Mouse (Mus musculus) embryonic facial prominence, embryonic 11.5 days (tissue): ENCODE results near the gene Gm20388. TPM values are rescaled to one million over a fixed set of nuclear protein-coding genes. Genes with fewer than 3 reads are reported as not detected.

Source experiments
- ATAC-seq: fragments of 200-750 bp; cut with Nextera tagmentation; replicated peaks from 2 replicates; pipeline ENCODE4 v1.8.0; 2017; ENCODE audit warnings: low read depth; ENCODE audit not compliant: insufficient number of reproducible peaks, low FRiP score, low TSS enrichment
- DNase-seq: peaks from one replicate; pipeline ENCODE4 v3.0.0-alpha.2; 2015; ENCODE audit warnings: low spot score
- H3K27ac ChIP-seq: fragments of 300-500 bp; sonication (generic); replicated peaks from 2 replicates; pipeline ENCODE4 v1.5.1; 2014; ENCODE audit warnings: mild to moderate bottlenecking, low read depth, low read length, control low read depth
- H3K27me3 ChIP-seq: fragments of 300-500 bp; sonication (generic); 2 replicates; pipeline ENCODE4 v1.6.1; 2014; ENCODE audit warnings: mild to moderate bottlenecking, low read length, moderate library complexity, mixed read lengths; ENCODE audit not compliant: control insufficient read depth, insufficient read depth
- H3K36me3 ChIP-seq: fragments of 300-500 bp; sonication (generic); replicated peaks from 2 replicates; pipeline ENCODE4 v1.6.1; 2014; ENCODE audit warnings: low read depth, mild to moderate bottlenecking, low read length, moderate library complexity, mixed read lengths; ENCODE audit not compliant: control insufficient read depth, insufficient read depth
- H3K4me1 ChIP-seq: fragments of 300-500 bp; sonication (generic); 2 replicates; pipeline ENCODE4 v1.6.1; 2014; ENCODE audit warnings: low read length, mixed read lengths; ENCODE audit not compliant: control insufficient read depth, insufficient read depth
- H3K4me2 ChIP-seq: fragments of 300-500 bp; sonication (generic); 2 replicates; pipeline ENCODE4 v1.6.1; 2014; ENCODE audit warnings: low read depth, mild to moderate bottlenecking, control low read depth, low read length, moderate library complexity
- H3K4me3 ChIP-seq: fragments of 300-500 bp; sonication (generic); 2 replicates; pipeline ENCODE4 v1.5.1; 2014; ENCODE audit warnings: low read depth, low read length, control low read depth
- H3K9ac ChIP-seq: fragments of 300-500 bp; sonication (generic); replicated peaks from 2 replicates; pipeline ENCODE4 v1.6.1; 2014; ENCODE audit warnings: mild to moderate bottlenecking, control low read depth, low read length
- H3K9me3 ChIP-seq: fragments of 300-500 bp; sonication (generic); replicated peaks from 2 replicates; pipeline ENCODE4 v1.6.1; 2016; ENCODE audit warnings: mild to moderate bottlenecking, low read length, inconsistent platforms, mixed read lengths; ENCODE audit not compliant: control insufficient read depth
- WGBS: fragments of 180-500 bp; shearing (Covaris S2); extraction: QIAGEN DNeasy Blood & Tissue Kit; methylation state at CpG from one replicate; pipeline ENCODE4 v1.1.7; 2014; 5-methylcytosine and 5-hydroxymethylcytosine counted together
- polyA plus RNA-seq: library from polyadenylated mRNA; unstranded; fragments of >200 nt; fragmentation: Nextera tagmentation; extraction: Ambion mirVana; gene quantifications from 2 replicates; pipeline ENCODE4 v1.2.1, GENCODE M21; 2014

Gene Gm20388
- polyA plus RNA-seq, 1 experiment from 2014 or later: 3.1 TPM

GRCm38 (mm10) chr8:122777701-122778100 lies 2867.1 kb downstream of the Gm20388 start:
- Histone ChIP-seq H3K27ac (no peak overlapping the region), H3K4me1 (no peaks in the 10 kb centered on the region), H3K4me3 (no peak overlapping the region), H3K36me3 (no peaks in the 10 kb centered on the region; the same call in 1 of the 2 replicates), H3K9me3 (no peaks in the 10 kb centered on the region), H3K4me2 (no peak overlapping the region), H3K9ac (no peak overlapping the region), H3K27me3 (no peaks in the 10 kb centered on the region)
- ATAC-seq (no peak), DNase-seq (no peak)
- 93% methylated on average over 6 of the region's 6 CpGs for WGBS

GRCm38 (mm10) chr8:122778703-122779239 lies 2868.1 kb downstream of the Gm20388 start:
- no peak for ATAC-seq
- Histone ChIP-seq H3K27ac (no peak overlapping the region), H3K4me3 (no peak overlapping the region), H3K9me3 (no peaks in the 10 kb centered on the region), H3K27me3 (no peaks in the 10 kb centered on the region), H3K9ac (no peak overlapping the region), H3K4me1 (no peaks in the 10 kb centered on the region), H3K4me2 (no peak overlapping the region), H3K36me3 (no peaks in the 10 kb centered on the region; the same call in 1 of the 2 replicates)
- no peak for DNase-seq
- WGBS: 75% methylated on average over 3 of the region's 3 CpGs

- no peaks in the 10 kb centered on the region for H3K4me1 ChIP-seq
- WGBS: 79% methylated on average over 9 of the region's 9 CpGs
- no peaks in the 10 kb centered on the region; the same call in 1 of the 2 replicates for H3K36me3 ChIP-seq
- no peaks in the 10 kb centered on the region for H3K27me3 ChIP-seq
- H3K9me3 ChIP-seq: no peaks in the 10 kb centered on the region
- no peak overlapping the region for H3K9ac ChIP-seq
- DNase-seq (no peak), ATAC-seq (no peak)
- no peak overlapping the region for H3K4me3 ChIP-seq
- H3K4me2 ChIP-seq: no peak overlapping the region
- H3K27ac ChIP-seq: no peak overlapping the region
Observed at GRCm38 (mm10) chr8:122779255-122779654, 2868.6 kb downstream of the Gm20388 start.

- no peak overlapping the region for H3K4me3 ChIP-seq
- H3K4me2 ChIP-seq: no peak overlapping the region
- H3K27me3 ChIP-seq: no peaks in the 10 kb centered on the region
- no peaks in the 10 kb centered on the region; the same call in 1 of the 2 replicates for H3K36me3 ChIP-seq
- no peak for ATAC-seq
- WGBS: 85% methylated on average over 1 of the region's 1 CpGs
- H3K9ac ChIP-seq: no peak overlapping the region
- no peak for DNase-seq
- no peaks in the 10 kb centered on the region for H3K9me3 ChIP-seq
- no peaks in the 10 kb centered on the region for H3K4me1 ChIP-seq
- no peak overlapping the region for H3K27ac ChIP-seq
Observed at GRCm38 (mm10) chr8:122784756-122785155, 2874.1 kb downstream of the Gm20388 start.

GRCm38 (mm10) chr8:122789796-122790195 lies 2879.2 kb downstream of the Gm20388 start:
- H3K36me3 ChIP-seq: no peaks in the 10 kb centered on the region; the same call in 1 of the 2 replicates

GRCm38 (mm10) chr8:122793375-122794174 lies 2882.9 kb downstream of the Gm20388 start:
- DNase-seq: no peak

More at GRCm38 (mm10) chr8:122789796-122790195, 2879.2 kb downstream of the Gm20388 start:
- Histone ChIP-seq H3K4me3 (no peak overlapping the region), H3K27ac (no peak overlapping the region), H3K9ac (no peak overlapping the region), H3K27me3 (no peaks in the 10 kb centered on the region), H3K4me2 (no peak overlapping the region), H3K9me3 (no peaks in the 10 kb centered on the region), H3K4me1 (no peaks in the 10 kb centered on the region)
- DNase-seq (no peak), ATAC-seq (no peak)
- WGBS: 86% methylated on average over 5 of the region's 5 CpGs

GRCm38 (mm10) chr8:122794175-122794454 lies 2883.5 kb downstream of the Gm20388 start:
- Histone ChIP-seq H3K9me3 (no peaks in the 10 kb centered on the region), H3K4me3 (no peak overlapping the region), H3K36me3 (no peaks in the 10 kb centered on the region), H3K27me3 (no peaks in the 10 kb centered on the region), H3K9ac (no peak overlapping the region), H3K4me1 (no peaks in the 10 kb centered on the region), H3K27ac (no peak overlapping the region), H3K4me2 (no peak overlapping the region)
- 89% methylated on average over 5 of the region's 5 CpGs for WGBS
- no peak for DNase-seq
- no peak for ATAC-seq

More at GRCm38 (mm10) chr8:122793375-122794174, 2882.9 kb downstream of the Gm20388 start:
- H3K4me3 ChIP-seq: no peak overlapping the region
- no peaks in the 10 kb centered on the region for H3K36me3 ChIP-seq
- no peak overlapping the region for H3K9ac ChIP-seq
- H3K4me2 ChIP-seq: no peak overlapping the region
- no peaks in the 10 kb centered on the region for H3K4me1 ChIP-seq
- H3K9me3 ChIP-seq: no peaks in the 10 kb centered on the region
- 81% methylated on average over 18 of the region's 18 CpGs for WGBS
- ATAC-seq: no peak
- no peak overlapping the region for H3K27ac ChIP-seq
- no peaks in the 10 kb centered on the region for H3K27me3 ChIP-seq
